Mouse (Mus musculus): ENCODE results near the gene Bpgm. TPM values are rescaled to one million over a fixed set of nuclear protein-coding genes. Genes with fewer than 3 reads are reported as not detected.

The Bpgm gene
- polyA plus RNA-seq, 1 experiment from 2014 or later = 30.7 TPM

DNA sequence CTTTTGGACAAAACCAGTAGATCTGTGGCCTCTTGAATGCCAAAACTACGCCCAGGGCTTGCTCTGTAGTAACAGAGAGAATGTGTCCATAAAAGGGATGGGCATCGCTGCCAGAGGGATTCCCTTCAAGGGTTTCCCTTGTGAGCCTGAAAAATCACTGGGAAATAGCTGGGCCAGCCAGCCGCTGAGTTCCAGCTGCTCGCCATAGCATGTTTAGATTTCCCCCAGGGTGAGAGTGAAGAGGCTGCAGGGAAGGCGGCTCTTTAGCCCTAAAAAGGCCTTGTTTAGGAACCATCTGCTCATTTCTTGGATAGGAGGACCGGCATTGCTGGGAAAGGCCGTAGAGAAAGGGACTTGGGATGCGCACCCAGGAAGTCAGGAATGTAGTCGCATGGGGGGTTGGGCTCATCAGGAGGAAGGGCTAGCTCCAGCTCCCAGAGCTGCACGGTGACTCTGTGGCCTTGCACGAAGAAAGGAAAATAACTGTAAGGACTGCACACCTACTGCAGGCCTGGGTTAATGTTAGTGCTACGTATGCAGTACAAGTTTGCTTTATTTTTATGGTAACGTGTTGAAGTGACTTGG is 72.5 kb downstream of the Bpgm start:
- no peaks in the 10 kb centered on the region for H3K27me3 ChIP-seq
- DNase-seq (ENCODE audit: low read depth, low spot score) (no peak), ATAC-seq (no peak)
- ChIA-PET POLR2A (interaction anchor here (0.6 to 1.0 kb wide), 4 partner anchors 39 to 86 kb away, joined by 3 to 8 read pairs (median 4); no protein-coding TSS in a partner anchor), CTCF (interaction anchor here (0.7 to 3.4 kb wide), 11 partner anchors 10 to 211 kb away, joined by 3 to 17 read pairs (median 4); no protein-coding TSS in a partner anchor)
- in situ Hi-C loops (cut with MboI; ENCODE audit: low pct_unique_long_range_greater_than_20kb) = no loop called here
- TF ChIP-seq CTCF (IDR thresholded peaks at IDR 0.05) = no peak

- ATAC-seq = no peak
- no peaks in the 10 kb centered on the region for H3K27me3 ChIP-seq
- ChIA-PET POLR2A (interaction anchor here (0.6 to 1.0 kb wide), 2 partner anchors 39 to 47 kb away, joined by 4 to 8 read pairs; no protein-coding TSS in a partner anchor), CTCF (interaction anchor here (0.7 to 3.4 kb wide), 12 partner anchors 9 to 228 kb away, joined by 3 to 17 read pairs (median 4); no protein-coding TSS in a partner anchor)
- no peak for DNase-seq (ENCODE audit: low read depth, low spot score)
- in situ Hi-C loops (cut with MboI; ENCODE audit: low pct_unique_long_range_greater_than_20kb) = no loop called here
- TF ChIP-seq CTCF (IDR thresholded peaks at IDR 0.05) = peak; percentile 86
Observed at GRCm38 (mm10) chr6:34549017-34549416, 73.0 kb downstream of the Bpgm start.

- DNase-seq (ENCODE audit: low read depth, low spot score) = no peak
- H3K27me3 ChIP-seq = no peaks in the 10 kb centered on the region
- no peak for ATAC-seq
- CTCF ChIA-PET = interaction anchor here (0.8 to 2.6 kb wide), 3 partner anchors 13 to 28 kb away, joined by 3 to 10 read pairs (median 5); no protein-coding TSS in a partner anchor
- POLR2A ChIA-PET = no interaction called here
- no peak for TF ChIP-seq CTCF (IDR thresholded peaks at IDR 0.05)
- in situ Hi-C loops (cut with MboI; ENCODE audit: low pct_unique_long_range_greater_than_20kb) = no loop called here
Observed at GRCm38 (mm10) chr6:34552489-34553157, 76.6 kb downstream of the Bpgm start.

GRCm38 (mm10) chr6:34554291-34554997 is 78.4 kb downstream of the Bpgm start:
- in situ Hi-C loops (cut with MboI; ENCODE audit: low pct_unique_long_range_greater_than_20kb) = no loop called here
- CTCF ChIA-PET = interaction anchor here (1.0 to 2.6 kb wide), 2 partner anchors 11 to 41 kb away, joined by 3 to 10 read pairs; no protein-coding TSS in a partner anchor
- POLR2A ChIA-PET = no interaction called here
- no peak for DNase-seq (ENCODE audit: low read depth, low spot score)
- ATAC-seq = no peak
- H3K27me3 ChIP-seq = no peaks in the 10 kb centered on the region
- no peak for TF ChIP-seq CTCF (IDR thresholded peaks at IDR 0.05)

Other genes starting within 250 kb of the Bpgm start
- 287 TPM for gene Akr1b3, start 158.7 kb upstream of the Bpgm start, polyA plus RNA-seq (2021)
- gene Akr1b8, start 122.1 kb upstream of the Bpgm start, polyA plus RNA-seq (2021) = 125 TPM
- gene Akr1b10, start 92.0 kb upstream of the Bpgm start, polyA plus RNA-seq (2021) = 83.1 TPM
- gene Akr1b7, start 63.9 kb upstream of the Bpgm start, polyA plus RNA-seq (2021) = 4.6 TPM
- gene Cald1, start 122.3 kb downstream of the Bpgm start, polyA plus RNA-seq (2021) = 800 TPM